Mouse (Mus musculus) lung, postnatal 10 days (tissue): ENCODE results near the gene Fam178b.

Experiments used
- DNase-seq: peaks from one replicate; pipeline ENCODE4 v3.0.0; 2021

Gene Fam178b

GRCm38 (mm10) chr1:36682620-36683355 lies at the start of gene Fam178b:
Fam178b (minus strand) TSS chr1:36683183.
- no peak for DNase-seq

GRCm38 (mm10) chr1:36724057-36724431 lies 41.1 kb upstream of the Fam178b start:
- DNase-seq = no peak

GRCm38 (mm10) chr1:36723146-36724056 lies 40.4 kb upstream of the Fam178b start:
- no peak for DNase-seq

DNA sequence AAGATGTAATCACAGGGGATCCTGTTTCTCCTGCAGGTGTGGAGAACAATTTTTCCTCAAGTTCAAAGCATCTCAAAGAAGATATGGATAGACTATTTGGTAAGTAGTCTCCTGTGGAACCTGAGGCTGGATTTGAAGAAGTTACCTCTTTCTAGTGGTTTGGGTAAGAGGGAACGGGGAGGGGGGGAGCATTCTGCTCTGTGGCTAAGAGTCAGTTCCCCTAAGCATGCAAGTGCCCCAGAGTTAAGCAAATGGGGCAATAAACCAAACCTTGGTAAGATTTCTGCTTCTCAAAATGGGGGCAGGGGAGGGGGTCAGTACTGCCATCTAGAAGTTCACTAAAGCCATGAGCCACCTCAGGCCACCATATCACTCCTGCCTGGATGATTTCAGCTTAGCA lies 35.8 kb upstream of the Fam178b start:
- no peak for DNase-seq

- DNase-seq = no peak
Observed at GRCm38 (mm10) chr1:36714311-36714710, 31.3 kb upstream of the Fam178b start, which contains the start of gene Actr1b. Actr1b (minus strand) TSS chr1:36714422.

DNA sequence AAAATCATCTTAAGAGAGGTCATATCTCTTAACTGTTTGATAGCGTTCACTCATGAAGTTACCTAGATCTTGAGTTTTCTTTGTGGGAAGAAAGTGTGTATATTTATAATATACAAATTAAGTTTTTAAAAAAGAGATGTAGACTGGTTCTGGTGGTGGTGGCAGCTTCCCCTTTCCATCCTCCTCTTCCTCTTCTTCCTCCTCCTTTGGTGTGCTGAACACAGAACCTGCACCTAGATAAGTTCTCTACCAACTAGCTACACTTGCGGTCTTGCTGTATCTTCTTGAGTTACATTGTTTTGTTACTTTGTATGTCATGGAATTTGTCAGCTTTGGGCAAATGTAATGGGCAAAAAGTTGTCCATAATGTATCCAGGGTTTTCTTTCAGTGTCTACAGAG lies 28.1 kb upstream of the Fam178b start:
- no peak for DNase-seq

DNA sequence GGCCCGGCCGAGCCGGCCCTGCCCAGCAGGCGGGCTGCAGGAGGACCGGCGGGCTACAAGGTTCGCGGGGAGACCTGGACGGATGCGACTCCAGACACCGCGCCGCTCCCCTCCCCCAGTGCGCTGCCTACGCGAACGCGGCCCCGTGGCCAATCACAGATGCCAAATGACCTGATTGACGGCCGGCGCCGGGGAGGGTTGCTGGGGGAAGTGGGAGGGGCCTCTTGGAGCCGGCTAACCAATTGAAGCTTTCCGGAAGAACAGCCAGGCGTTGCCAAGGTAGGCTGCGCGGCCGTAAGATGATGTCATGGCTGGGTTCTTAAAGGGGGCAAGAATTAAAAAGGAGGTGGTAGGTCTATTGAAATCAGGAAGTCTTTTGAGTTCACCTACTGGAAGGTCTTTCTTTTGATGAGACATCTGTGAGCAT lies 26.9 kb upstream of the Fam178b start, which contains the start of gene 4933424G06Rik:
Gene 4933424G06Rik, plus strand, starts transcription at position 296 of the 427 bp plus-strand sequence.
- peak; percentile 99 for DNase-seq

DNA sequence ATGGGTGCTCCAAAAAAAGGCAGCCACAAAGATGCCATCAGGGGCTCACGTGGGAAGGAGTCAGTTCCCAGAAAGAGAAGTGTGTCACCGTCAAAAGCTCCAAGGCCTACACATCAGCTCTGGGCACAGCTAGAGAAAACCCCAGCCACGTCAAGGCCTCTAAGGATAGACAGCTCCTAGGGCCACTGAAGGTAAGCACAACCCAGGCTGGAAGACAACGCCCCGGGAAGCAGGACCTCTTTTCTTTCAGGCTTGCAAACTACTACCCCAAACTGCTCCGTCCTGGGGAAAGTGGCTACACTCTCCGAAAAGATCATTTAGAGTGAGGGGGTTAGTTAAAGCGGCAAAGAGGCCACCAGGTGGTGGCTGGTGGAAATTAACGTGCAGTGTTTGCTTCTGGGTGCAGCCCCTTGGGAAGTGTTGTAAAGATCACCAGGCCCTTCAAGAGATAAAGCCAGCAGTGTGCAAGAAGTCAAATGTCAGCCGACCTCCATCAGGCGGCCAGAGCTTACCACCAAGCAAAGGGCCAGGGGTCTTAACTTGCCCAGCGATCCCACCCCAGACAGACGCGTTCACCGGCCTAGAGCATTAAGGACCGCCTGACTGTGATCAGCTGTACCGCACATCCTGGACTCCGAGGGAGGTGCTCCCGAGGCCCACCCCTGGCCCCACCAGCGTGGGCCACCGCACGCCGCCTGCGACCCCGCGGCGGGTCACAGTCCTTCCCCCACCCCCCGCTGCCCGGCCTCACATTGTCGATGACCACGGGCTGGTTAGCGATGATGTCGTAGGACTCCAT lies 26.3 kb upstream of the Fam178b start:
- DNase-seq = peak; percentile 57

- no peak for DNase-seq
Observed at GRCm38 (mm10) chr1:36708626-36709025, 25.6 kb upstream of the Fam178b start.

DNA sequence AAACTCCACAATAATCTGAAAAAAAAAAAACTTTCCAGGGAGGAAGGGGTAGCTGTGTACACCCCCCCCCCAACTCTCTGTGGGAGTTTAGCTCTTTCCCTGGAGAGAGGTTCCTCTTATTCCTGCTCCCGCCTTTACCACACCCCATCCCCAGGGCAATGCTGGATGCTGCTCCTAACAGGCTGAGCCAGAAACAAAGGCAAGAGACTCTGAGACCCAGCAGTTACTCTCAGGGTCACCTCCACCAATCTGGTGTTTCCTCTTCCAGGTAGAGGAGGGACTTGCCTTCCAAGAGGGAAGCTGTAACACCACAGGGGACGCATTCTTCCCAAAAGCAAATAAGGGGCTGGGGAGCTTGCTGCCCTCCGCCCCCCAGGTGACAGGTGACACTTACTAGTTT lies 24.8 kb upstream of the Fam178b start:
- DNase-seq = no peak

DNA sequence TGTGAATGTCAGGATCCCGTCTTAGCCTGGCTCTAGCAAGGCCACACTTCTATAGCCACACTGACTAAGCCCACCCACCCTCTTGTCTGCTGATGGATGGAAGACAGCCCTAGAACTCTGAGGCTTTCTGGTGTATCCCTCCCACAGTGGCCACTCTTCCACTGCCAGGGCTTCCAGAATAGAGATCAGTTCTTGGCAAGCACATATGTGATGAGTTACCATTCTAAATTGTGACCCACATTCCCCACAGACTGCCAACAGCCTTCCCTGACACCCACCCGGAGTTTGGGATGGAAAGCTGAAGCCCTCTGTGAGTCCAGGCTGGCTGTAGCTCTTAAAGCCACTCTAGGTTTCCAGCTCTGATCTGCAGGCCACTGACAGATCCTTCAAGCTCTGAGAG lies 24.2 kb upstream of the Fam178b start:
- DNase-seq = no peak

- DNase-seq = no peak
Observed at GRCm38 (mm10) chr1:36697030-36697429, 14.0 kb upstream of the Fam178b start.

DNA sequence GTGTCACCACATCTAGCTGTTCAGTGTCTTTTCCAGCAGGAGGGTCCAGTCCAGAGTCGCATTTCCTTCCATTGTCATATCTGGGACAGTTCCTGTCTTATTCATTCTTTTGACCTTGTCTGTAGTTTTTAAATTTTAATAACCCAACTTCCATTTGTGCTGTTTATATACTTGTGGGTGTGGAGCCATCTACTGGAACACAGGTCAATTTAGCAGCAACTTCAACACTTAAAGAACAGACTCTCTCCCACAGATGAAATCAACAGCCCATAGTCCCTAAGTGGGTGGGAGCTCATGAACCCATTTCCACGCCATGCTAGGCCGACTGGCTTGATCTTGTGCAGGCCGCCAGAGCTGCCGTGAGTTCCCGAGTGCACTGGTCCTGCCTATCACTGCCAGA lies 13.4 kb upstream of the Fam178b start:
- no peak for DNase-seq

GRCm38 (mm10) chr1:36694871-36695270 lies 11.9 kb upstream of the Fam178b start:
- DNase-seq = no peak

DNA sequence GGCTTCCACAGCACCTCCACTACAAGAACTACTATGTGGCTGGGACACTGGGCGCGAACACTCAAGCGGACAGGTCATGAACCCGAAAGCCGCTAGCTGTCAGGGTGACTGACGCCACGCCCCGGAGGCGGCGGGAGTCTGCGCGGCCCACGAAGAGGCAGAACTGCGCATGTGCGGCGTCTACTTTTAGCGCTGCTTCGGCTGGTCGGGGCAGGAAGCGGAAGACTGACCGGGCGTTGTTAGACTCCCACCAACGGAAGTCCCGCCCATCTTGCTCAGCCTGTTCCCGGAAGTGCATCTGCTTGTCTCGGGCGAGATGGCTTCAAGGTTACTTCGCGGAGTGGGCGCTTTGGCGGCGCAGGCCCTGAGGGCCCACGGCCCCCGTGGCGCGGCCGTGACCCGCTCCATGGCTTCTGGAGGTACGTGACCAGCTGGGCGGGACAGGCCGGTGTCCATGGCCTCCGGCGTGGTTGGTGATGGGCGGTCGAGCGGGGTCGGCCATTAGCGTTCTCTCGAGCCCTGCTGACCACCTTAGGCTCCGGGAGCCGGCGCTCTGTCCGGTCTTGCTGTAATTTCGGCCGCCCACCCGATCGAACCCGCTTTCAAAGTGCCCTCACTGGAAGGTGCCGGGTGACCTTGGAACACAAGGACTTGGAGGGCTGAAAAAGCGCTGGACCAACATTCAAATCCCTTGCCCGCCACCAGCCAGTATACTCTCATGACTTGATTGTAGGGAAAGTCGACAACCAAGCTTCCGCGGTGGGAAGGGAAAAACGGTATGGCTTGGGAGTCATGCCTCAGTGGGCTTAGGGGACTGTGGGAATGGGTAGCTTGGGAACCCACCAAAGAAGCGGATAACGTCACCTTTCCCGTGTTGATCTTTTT lies 8.5 kb upstream of the Fam178b start, which contains the start of gene Cox5b:
Gene Cox5b, plus strand, starts transcription at position 179 of the 885 bp plus-strand sequence.
- peak; percentile 98 for DNase-seq

DNA sequence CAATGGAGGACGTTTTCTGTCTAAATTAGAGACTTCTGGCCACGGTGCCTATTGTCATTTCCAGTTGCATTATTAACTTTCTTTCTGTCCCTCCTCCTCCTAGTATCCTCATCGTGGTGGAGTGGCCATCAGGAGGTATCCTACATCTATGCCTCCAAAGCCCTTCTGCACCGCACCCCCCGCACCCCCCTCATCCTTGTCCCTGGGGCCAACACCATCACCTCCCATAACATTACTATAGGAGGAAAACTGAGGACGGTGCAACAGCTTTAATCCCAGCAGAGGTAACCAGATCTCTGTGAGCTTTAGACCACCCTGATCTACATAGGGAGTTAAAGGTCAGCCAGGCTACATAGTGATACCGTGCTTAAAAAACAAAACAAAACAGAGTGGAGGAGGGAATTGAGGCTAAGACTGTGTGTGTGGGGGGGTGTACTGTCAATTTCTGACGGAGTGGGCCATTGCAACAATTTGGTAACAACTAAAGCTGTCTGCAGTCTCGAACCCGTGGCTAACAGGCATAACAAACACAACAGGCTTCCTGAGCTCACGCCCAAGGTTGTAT lies 7.8 kb upstream of the Fam178b start:
- no peak for DNase-seq

DNA sequence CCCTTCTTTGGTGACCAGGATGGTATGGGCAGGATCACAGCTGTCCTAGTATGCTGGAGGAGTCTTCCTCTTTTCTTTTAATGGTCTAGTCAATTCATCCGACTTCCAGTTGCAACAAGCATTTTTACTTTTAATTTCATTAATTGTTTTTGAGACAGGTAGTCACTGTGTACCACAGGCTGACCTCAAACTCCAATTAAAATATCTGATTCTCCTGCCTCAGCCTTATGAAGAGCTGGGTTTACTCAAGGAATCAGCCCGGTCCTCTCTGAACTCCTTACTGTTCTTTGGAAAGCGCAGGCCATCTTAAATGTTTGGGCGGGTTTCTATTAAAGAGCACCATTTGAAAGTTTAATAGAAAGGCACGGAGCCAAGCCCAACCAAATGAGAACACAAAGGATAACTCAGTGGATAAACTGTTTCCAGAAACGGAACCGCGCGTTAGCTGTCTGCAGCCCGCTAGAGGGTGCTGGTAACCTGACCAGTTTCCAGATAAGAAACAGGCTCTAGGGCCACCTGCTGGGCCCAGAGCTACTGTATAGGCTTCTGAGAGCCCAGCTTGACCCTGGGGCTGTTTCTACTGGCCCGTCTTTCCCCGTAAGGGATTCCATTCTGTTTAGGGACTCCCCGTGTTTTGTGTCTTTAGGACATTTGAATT lies 956 bp upstream of the Fam178b start:
- peak; percentile 89 for DNase-seq

DNA sequence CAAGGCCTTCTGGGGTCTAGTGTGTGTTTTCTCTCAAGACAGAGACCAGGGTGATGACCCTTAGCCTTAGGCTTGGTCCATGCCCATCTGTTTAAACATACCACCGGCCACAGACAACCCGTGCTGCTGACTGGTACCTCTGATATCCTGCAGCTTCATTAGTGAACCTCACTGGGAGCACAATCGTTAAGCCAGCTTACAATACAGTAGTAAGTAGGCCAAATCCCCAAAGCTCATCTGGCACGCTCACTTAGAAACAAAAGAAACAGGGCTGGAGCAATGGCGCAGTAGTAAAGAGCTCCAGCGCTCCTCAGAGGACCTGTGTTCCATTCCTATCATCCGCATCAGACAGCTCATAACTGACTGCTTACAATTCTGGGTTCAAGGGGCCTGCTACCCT lies 2.1 kb downstream of the Fam178b start:
- no peak for DNase-seq

DNA sequence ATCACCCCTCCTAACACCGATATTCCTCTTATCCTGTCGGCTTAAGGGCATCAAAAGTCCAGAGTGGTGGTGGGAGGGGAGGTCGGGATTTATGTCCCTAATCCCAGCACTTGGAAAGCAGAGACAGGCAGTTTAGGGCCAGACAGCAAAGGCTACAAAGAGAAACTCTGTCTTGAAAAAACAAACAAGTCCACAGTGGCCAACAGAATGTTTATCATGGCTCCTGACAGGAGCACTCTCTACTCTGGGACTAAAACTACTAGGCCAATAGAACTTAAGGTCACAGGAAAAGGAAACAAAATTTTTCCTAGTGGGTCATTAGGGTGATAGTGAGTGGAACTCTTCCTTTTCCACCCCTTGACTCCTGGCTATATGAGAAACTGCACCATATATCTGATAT lies 8.0 kb downstream of the Fam178b start:
- no peak for DNase-seq

GRCm38 (mm10) chr1:36672648-36673350 lies 10.2 kb downstream of the Fam178b start:
- DNase-seq = peak; percentile 24
